Mouse (Mus musculus) midbrain, embryonic 15.5 days (tissue): ENCODE results near the gene D430042O09Rik. TPM values are rescaled to one million over a fixed set of nuclear protein-coding genes. Genes with fewer than 3 reads are reported as not detected.

Experiments used
- ATAC-seq: fragments of 200-750 bp; cut with Nextera tagmentation; replicated peaks from 2 replicates; pipeline ENCODE4 v1.8.0; 2017; ENCODE audit warnings: moderate TSS enrichment
- H3K27ac ChIP-seq: fragments of 300-500 bp; sonication (generic); 2 replicates; pipeline ENCODE4 v1.5.1; 2015; ENCODE audit warnings: mild to moderate bottlenecking, inconsistent platforms
- H3K27me3 ChIP-seq: fragments of 300-500 bp; sonication (generic); replicated peaks from 2 replicates; pipeline ENCODE4 v1.6.1; 2015; ENCODE audit warnings: inconsistent platforms
- H3K36me3 ChIP-seq: fragments of 300-500 bp; sonication (generic); replicated peaks from 2 replicates; pipeline ENCODE4 v1.6.1; 2015; ENCODE audit warnings: inconsistent platforms
- H3K4me1 ChIP-seq: fragments of 300-500 bp; sonication (generic); 2 replicates; pipeline ENCODE4 v1.6.1; 2015; ENCODE audit warnings: inconsistent platforms
- H3K4me2 ChIP-seq: fragments of 300-500 bp; sonication (generic); 2 replicates; pipeline ENCODE4 v1.6.1; 2015; ENCODE audit warnings: inconsistent platforms, mild to moderate bottlenecking, moderate library complexity
- H3K4me3 ChIP-seq: fragments of 300-500 bp; sonication (generic); 2 replicates; pipeline ENCODE4 v1.5.1; 2015; ENCODE audit warnings: mild to moderate bottlenecking, inconsistent platforms
- H3K9ac ChIP-seq: fragments of 300-500 bp; sonication (generic); 2 replicates; pipeline ENCODE4 v1.6.1; 2015; ENCODE audit warnings: mild to moderate bottlenecking, inconsistent platforms
- H3K9me3 ChIP-seq: fragments of 300-500 bp; sonication (generic); 2 replicates; pipeline ENCODE4 v1.6.1; 2016; ENCODE audit warnings: inconsistent platforms
- WGBS: fragments of 180-500 bp; shearing (Covaris S2); methylation state at CpG from one replicate; pipeline ENCODE4 v1.1.7; 2015; ENCODE audit warnings: mixed read lengths; 5-methylcytosine and 5-hydroxymethylcytosine counted together
- polyA plus RNA-seq: library from polyadenylated mRNA; unstranded; fragments of >200 nt; fragmentation: Nextera tagmentation; extraction: Ambion mirVana; gene quantifications from 2 replicates; pipeline ENCODE4 v1.2.1, GENCODE M21; 2015

Gene D430042O09Rik
- polyA plus RNA-seq, 1 experiment from 2014 or later = 7.4 TPM

DNA sequence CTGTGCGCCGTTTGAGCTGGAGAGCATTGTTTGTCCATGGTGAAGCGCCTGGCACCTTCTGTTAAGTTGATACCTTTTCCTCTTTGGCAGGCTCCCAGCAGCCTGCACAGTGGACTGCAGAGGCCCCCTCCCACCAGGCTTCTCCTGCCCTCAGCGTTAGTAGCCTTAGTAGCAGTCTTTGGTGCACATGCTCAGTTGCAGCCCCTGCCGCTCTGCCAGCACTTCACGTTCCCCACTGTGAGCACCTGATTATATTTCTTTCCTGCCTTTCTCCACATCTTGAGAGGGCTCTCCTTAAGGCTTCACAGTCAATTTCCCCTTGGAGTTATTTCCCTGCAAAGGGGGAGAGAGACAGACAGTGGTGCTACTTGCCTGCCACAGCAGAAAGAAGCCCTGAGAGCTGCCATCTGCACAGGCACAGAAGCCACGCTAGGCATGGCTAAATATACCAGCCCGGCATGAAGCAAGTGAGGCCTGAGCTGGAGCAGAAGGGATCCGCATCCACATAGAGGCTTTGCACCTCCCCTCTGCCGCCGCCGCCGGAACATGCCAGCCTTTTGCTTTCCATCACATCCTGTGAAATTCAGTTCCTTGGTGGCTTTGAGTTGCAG is 65.4 kb downstream of the D430042O09Rik start:
- H3K9ac ChIP-seq = no peak overlapping the region
- H3K4me1 ChIP-seq = no peaks in the 10 kb centered on the region
- 78% methylated on average over 13 of the region's 13 CpGs for WGBS
- H3K4me2 ChIP-seq = no peak overlapping the region
- H3K27me3 ChIP-seq = no peaks in the 10 kb centered on the region
- H3K9me3 ChIP-seq = no peaks in the 10 kb centered on the region
- ATAC-seq = no peak
- no peaks in the 10 kb centered on the region for H3K36me3 ChIP-seq
- peak overlapping the region; percentile 53 for H3K27ac ChIP-seq
- H3K4me3 ChIP-seq = no peak overlapping the region

GRCm38 (mm10) chr7:125783206-125783605 is 75.5 kb downstream of the D430042O09Rik start:
- Histone ChIP-seq H3K4me2 (no peak overlapping the region), H3K27me3 (no peaks in the 10 kb centered on the region), H3K36me3 (no peaks in the 10 kb centered on the region), H3K4me1 (no peaks in the 10 kb centered on the region), H3K9me3 (no peaks in the 10 kb centered on the region), H3K9ac (no peak overlapping the region), H3K4me3 (no peak overlapping the region), H3K27ac (no peak overlapping the region)
- WGBS = 77% methylated on average over 1 of the region's 1 CpGs
- no peak for ATAC-seq

DNA sequence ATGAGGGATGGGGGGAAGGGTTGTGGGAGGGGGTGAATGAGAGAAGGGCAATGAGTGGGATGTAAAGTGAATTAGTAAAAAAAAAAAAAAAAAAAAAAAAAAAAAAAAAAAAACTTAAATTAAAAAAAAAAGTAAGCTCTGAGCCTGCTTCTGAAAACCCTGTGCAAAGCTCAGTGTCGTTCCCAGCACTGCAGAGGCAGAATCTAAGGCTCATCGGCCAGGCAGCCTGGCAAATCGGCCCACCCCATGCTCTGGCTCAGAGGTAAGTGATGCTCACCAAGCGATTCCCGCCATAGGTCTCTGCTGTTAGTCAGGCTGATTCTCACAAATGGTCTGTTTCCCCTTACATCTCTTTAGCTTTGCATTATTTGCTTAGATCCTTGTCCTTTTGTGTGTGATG is 78.4 kb downstream of the D430042O09Rik start:
- H3K4me3 ChIP-seq = no peak overlapping the region
- no peak for ATAC-seq
- no peaks in the 10 kb centered on the region for H3K36me3 ChIP-seq
- H3K4me1 ChIP-seq = no peaks in the 10 kb centered on the region
- no peaks in the 10 kb centered on the region for H3K9me3 ChIP-seq
- H3K27ac ChIP-seq = no peak overlapping the region
- WGBS = 89% methylated on average over 5 of the region's 5 CpGs
- H3K27me3 ChIP-seq = no peaks in the 10 kb centered on the region
- H3K9ac ChIP-seq = no peak overlapping the region
- no peak overlapping the region for H3K4me2 ChIP-seq

GRCm38 (mm10) chr7:125787046-125787445 is 79.4 kb downstream of the D430042O09Rik start:
- WGBS = 83% methylated on average over 7 of the region's 7 CpGs
- no peak for ATAC-seq

GRCm38 (mm10) chr7:125790039-125790438 is 82.4 kb downstream of the D430042O09Rik start:
- no peaks in the 10 kb centered on the region for H3K4me1 ChIP-seq
- no peaks in the 10 kb centered on the region for H3K36me3 ChIP-seq
- H3K9me3 ChIP-seq = no peaks in the 10 kb centered on the region
- no peak overlapping the region for H3K27ac ChIP-seq
- H3K4me2 ChIP-seq = no peak overlapping the region
- no peak for ATAC-seq
- WGBS = 70% methylated on average over 8 of the region's 8 CpGs
- no peaks in the 10 kb centered on the region for H3K27me3 ChIP-seq
- no peak overlapping the region for H3K4me3 ChIP-seq
- H3K9ac ChIP-seq = no peak overlapping the region

More at GRCm38 (mm10) chr7:125787046-125787445, 79.4 kb downstream of the D430042O09Rik start:
- H3K9ac ChIP-seq = no peak overlapping the region
- no peaks in the 10 kb centered on the region for H3K9me3 ChIP-seq
- no peaks in the 10 kb centered on the region for H3K36me3 ChIP-seq
- no peak overlapping the region for H3K4me2 ChIP-seq
- no peak overlapping the region for H3K27ac ChIP-seq
- H3K4me1 ChIP-seq = no peaks in the 10 kb centered on the region
- H3K4me3 ChIP-seq = no peak overlapping the region
- no peaks in the 10 kb centered on the region for H3K27me3 ChIP-seq

GRCm38 (mm10) chr7:125806571-125806970 is 98.9 kb downstream of the D430042O09Rik start:
- Histone ChIP-seq H3K4me3 (no peak overlapping the region), H3K9me3 (no peaks in the 10 kb centered on the region), H3K27me3 (no peaks in the 10 kb centered on the region), H3K4me2 (no peak overlapping the region), H3K4me1 (no peaks in the 10 kb centered on the region), H3K36me3 (no peaks in the 10 kb centered on the region), H3K9ac (no peak overlapping the region), H3K27ac (no peak overlapping the region)
- WGBS = 76% methylated on average over 1 of the region's 1 CpGs
- no peak for ATAC-seq

DNA sequence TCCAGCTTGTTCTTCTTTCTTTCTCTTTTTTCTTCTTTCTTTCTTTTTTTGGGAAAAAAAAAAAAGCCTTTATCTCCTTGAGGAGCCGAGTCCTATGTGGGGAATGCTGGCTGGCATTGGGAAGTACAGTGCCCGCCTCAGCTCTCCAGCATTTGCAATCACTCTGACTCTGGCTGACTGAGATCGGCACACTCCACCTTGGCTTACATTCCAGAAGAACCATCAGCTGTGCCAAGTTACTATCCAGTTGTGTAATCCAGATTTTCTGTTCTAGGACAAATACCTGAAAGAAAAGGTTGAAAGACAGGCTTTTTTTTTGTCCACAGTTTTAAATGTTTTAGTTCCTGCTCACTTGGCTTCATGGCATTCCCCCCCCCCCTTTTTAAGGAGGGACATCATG is 100.5 kb downstream of the D430042O09Rik start:
- H3K27me3 ChIP-seq = no peaks in the 10 kb centered on the region
- no peak overlapping the region for H3K4me2 ChIP-seq
- H3K9ac ChIP-seq = no peak overlapping the region
- no peak overlapping the region for H3K27ac ChIP-seq
- no peak for ATAC-seq
- no peaks in the 10 kb centered on the region for H3K36me3 ChIP-seq
- no peak overlapping the region for H3K4me3 ChIP-seq
- no peaks in the 10 kb centered on the region for H3K4me1 ChIP-seq
- 93% methylated on average over 3 of the region's 3 CpGs for WGBS
- H3K9me3 ChIP-seq = no peaks in the 10 kb centered on the region

- Histone ChIP-seq H3K9me3 (no peaks in the 10 kb centered on the region), H3K9ac (no peak overlapping the region), H3K4me2 (no peak overlapping the region), H3K27me3 (no peaks in the 10 kb centered on the region), H3K27ac (no peak overlapping the region), H3K36me3 (0 out of 2 replicates have a peak, but pooled peaks cover 6% of the 10 kb centered on the region), H3K4me1 (no peaks in the 10 kb centered on the region), H3K4me3 (no peak overlapping the region)
- no peak for ATAC-seq
- WGBS = 89% methylated on average over 8 of the region's 8 CpGs
Measured at GRCm38 (mm10) chr7:125812721-125813120, 105.0 kb downstream of the D430042O09Rik start.

GRCm38 (mm10) chr7:125815733-125816132 is 108.0 kb downstream of the D430042O09Rik start:
- H3K27me3 ChIP-seq = no peaks in the 10 kb centered on the region
- no peak overlapping the region for H3K4me3 ChIP-seq
- 0 out of 2 replicates have a peak, but pooled peaks cover 6% of the 10 kb centered on the region for H3K36me3 ChIP-seq
- no peak overlapping the region for H3K27ac ChIP-seq
- H3K9ac ChIP-seq = no peak overlapping the region
- 76% methylated on average over 3 of the region's 3 CpGs for WGBS
- H3K4me1 ChIP-seq = peaks cover 4% of the 10 kb centered on the region; the same call in 1 of the 2 replicates
- no peak for ATAC-seq
- no peaks in the 10 kb centered on the region for H3K9me3 ChIP-seq
- no peak overlapping the region for H3K4me2 ChIP-seq

- ATAC-seq = no peak
- H3K27ac ChIP-seq = no peak overlapping the region
- H3K4me3 ChIP-seq = no peak overlapping the region
Measured at GRCm38 (mm10) chr7:125818301-125818712, 110.6 kb downstream of the D430042O09Rik start.

DNA sequence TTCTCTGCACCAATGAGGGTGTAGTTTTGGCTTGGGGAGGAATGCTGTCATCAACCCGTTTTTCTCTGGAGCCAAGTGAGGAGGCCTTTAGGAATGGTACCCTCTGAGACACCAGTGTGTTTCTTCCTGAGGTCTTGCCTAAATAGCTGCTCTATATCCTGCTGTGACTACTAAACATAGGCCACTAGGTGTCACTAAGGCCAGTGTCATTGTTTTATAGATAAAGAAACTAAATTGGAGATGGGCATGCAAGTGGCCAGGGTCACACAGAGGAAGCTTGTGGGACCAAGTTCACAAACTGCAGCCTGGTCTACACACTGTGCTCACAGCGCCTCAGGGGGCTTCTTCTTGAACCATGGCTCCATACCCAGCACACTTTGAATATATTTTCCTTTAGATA is 112.5 kb downstream of the D430042O09Rik start:
- no peaks in the 10 kb centered on the region for H3K9me3 ChIP-seq
- 71% methylated on average over 2 of the region's 2 CpGs for WGBS
- H3K4me3 ChIP-seq = no peak overlapping the region
- no peak for ATAC-seq
- no peak overlapping the region for H3K4me2 ChIP-seq
- no peaks in the 10 kb centered on the region for H3K36me3 ChIP-seq
- peaks cover 4% of the 10 kb centered on the region; the same call in 1 of the 2 replicates for H3K4me1 ChIP-seq
- no peak overlapping the region for H3K9ac ChIP-seq
- H3K27ac ChIP-seq = no peak overlapping the region
- no peaks in the 10 kb centered on the region for H3K27me3 ChIP-seq

More at GRCm38 (mm10) chr7:125818301-125818712, 110.6 kb downstream of the D430042O09Rik start:
- Histone ChIP-seq H3K4me1 (peaks cover 4% of the 10 kb centered on the region; the same call in 1 of the 2 replicates), H3K9ac (no peak overlapping the region), H3K27me3 (no peaks in the 10 kb centered on the region), H3K4me2 (no peak overlapping the region), H3K9me3 (no peaks in the 10 kb centered on the region), H3K36me3 (0 out of 2 replicates have a peak, but pooled peaks cover 5% of the 10 kb centered on the region)
- 49% methylated on average over 9 of the region's 9 CpGs for WGBS

- peaks cover 23% of the 10 kb centered on the region for H3K4me1 ChIP-seq
- H3K27ac ChIP-seq = no peak overlapping the region
- H3K9me3 ChIP-seq = no peaks in the 10 kb centered on the region
- WGBS = 80% methylated on average over 2 of the region's 2 CpGs
- H3K4me3 ChIP-seq = no peak overlapping the region
- no peak overlapping the region for H3K9ac ChIP-seq
- ATAC-seq = no peak
- H3K27me3 ChIP-seq = no peaks in the 10 kb centered on the region
- no peaks in the 10 kb centered on the region for H3K36me3 ChIP-seq
- no peak overlapping the region for H3K4me2 ChIP-seq
Measured at GRCm38 (mm10) chr7:125826425-125826824, 118.7 kb downstream of the D430042O09Rik start.

DNA sequence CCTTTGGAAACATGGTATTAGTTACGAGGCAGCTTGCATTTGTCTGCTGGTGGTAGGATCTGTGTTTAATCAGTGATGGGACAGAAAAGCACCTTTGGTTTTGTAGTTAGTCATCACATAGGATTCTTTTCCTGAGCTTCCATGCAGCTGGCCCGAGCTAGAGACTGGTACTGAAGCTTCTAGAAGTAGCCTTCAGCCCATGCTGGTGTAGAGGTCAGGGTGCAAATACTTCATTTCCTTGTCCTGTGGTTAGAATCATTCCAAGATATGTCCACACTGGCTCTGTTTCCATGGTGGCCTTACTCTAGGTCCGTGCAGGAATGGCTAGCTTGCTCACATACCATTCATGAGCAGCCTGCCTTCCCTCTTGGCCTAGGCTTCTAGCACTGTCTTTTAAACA is 119.2 kb downstream of the D430042O09Rik start:
- no peak overlapping the region for H3K27ac ChIP-seq
- H3K36me3 ChIP-seq = no peaks in the 10 kb centered on the region
- 85% methylated on average over 3 of the region's 3 CpGs for WGBS
- H3K4me3 ChIP-seq = no peak overlapping the region
- no peaks in the 10 kb centered on the region for H3K27me3 ChIP-seq
- no peak overlapping the region for H3K4me2 ChIP-seq
- no peak overlapping the region for H3K9ac ChIP-seq
- H3K9me3 ChIP-seq = no peaks in the 10 kb centered on the region
- no peak for ATAC-seq
- H3K4me1 ChIP-seq = peaks cover 23% of the 10 kb centered on the region
